Mouse (Mus musculus) hematopoietic multipotent progenitor cell, adult 10-12 weeks (in vitro differentiated cells): Measurements from ENCODE around the gene 4933405L10Rik. TPM values are rescaled to one million over a fixed set of nuclear protein-coding genes. Genes with fewer than 3 reads are reported as not detected.

Experiments
- polyA plus RNA-seq: library from polyadenylated mRNA; stranded (reverse); fragments of >175 nt; gene quantifications from 2 replicates; pipeline ENCODE4 v1.2.3, GENCODE M21; 2012; ENCODE audit warnings: low replicate concordance

The 4933405L10Rik gene
- polyA plus RNA-seq, result not detected in 2 replicates

GRCm38 (mm10) chr8:105707498-105708403 is at the start of gene 4933405L10Rik, which contains the start of gene Enkd1:
4933405L10Rik (plus strand) TSS chr8:105707655.
Enkd1 (minus strand) TSS chr8:105708210.

GRCm38 (mm10) chr8:105685796-105686308 is 21.6 kb upstream of the 4933405L10Rik start, which contains the start of gene Carmil2:
Carmil2 (plus strand) TSS chr8:105686274.

GRCm38 (mm10) chr8:105700966-105701824 is 6.3 kb upstream of the 4933405L10Rik start, which contains the start of the genes Acd and Pard6a:
Acd (minus strand) TSS chr8:105701102.
Pard6a (plus strand) TSS chr8:105701148.

GRCm38 (mm10) chr8:105758277-105759108 is 51.0 kb downstream of the 4933405L10Rik start, which contains the start of gene Gfod2:
Gfod2 (minus strand) TSS chr8:105758664.

Other genes with a start within 250 kb of the 4933405L10Rik start
- gene Tppp3, start 236.1 kb upstream of the 4933405L10Rik start, polyA plus RNA-seq, result 11.8 and 41.7 TPM in 2 replicates
- gene Zdhhc1, start 210.8 kb upstream of the 4933405L10Rik start, polyA plus RNA-seq, result 8.8 and 14.2 TPM in 2 replicates
- 0.06 TPM in 1 of 2 replicates, not detected in the other for gene Hsd11b2, start 188.9 kb upstream of the 4933405L10Rik start, polyA plus RNA-seq
- gene Atp6v0d1, start 141.6 kb upstream of the 4933405L10Rik start, polyA plus RNA-seq, result 16.6 and 36.8 TPM in 2 replicates
- 13.2 and 17.0 TPM in 2 replicates for gene Ripor1, start 102.4 kb upstream of the 4933405L10Rik start, polyA plus RNA-seq
- 167 and 352 TPM in 2 replicates for gene Ctcf, start 71.1 kb upstream of the 4933405L10Rik start, polyA plus RNA-seq
- gene Agrp, start 70.3 kb upstream of the 4933405L10Rik start, polyA plus RNA-seq, result not detected in 2 replicates
- gene Carmil2, start 21.4 kb upstream of the 4933405L10Rik start, polyA plus RNA-seq, result 183 and 580 TPM in 2 replicates
- gene Acd, start 6.6 kb upstream of the 4933405L10Rik start, polyA plus RNA-seq, result 23.1 and 61.2 TPM in 2 replicates
- 5.1 and 6.2 TPM in 2 replicates for gene Pard6a, start 6.5 kb upstream of the 4933405L10Rik start, polyA plus RNA-seq
- 8.9 and 12.2 TPM in 2 replicates for gene Enkd1, start 555 bp downstream of the 4933405L10Rik start, polyA plus RNA-seq
- gene Gfod2, start 51.0 kb downstream of the 4933405L10Rik start, polyA plus RNA-seq, result 3.2 and 6.1 TPM in 2 replicates
- 19.8 and 48.7 TPM in 2 replicates for gene Ranbp10, start 119.7 kb downstream of the 4933405L10Rik start, polyA plus RNA-seq
- 0.07 TPM in 1 of 2 replicates, not detected in the other for gene Tsnaxip1, start 120.1 kb downstream of the 4933405L10Rik start, polyA plus RNA-seq
- 9.2 and 12.3 TPM in 2 replicates for gene Cenpt, start 145.6 kb downstream of the 4933405L10Rik start, polyA plus RNA-seq
- gene Thap11, start 147.5 kb downstream of the 4933405L10Rik start, polyA plus RNA-seq, result 19.0 and 24.1 TPM in 2 replicates
- gene Nutf2, start 152.9 kb downstream of the 4933405L10Rik start, polyA plus RNA-seq, result 38.8 and 39.6 TPM in 2 replicates
- 23.1 and 27.6 TPM in 2 replicates for gene Edc4, start 173.2 kb downstream of the 4933405L10Rik start, polyA plus RNA-seq
- 3.1 and 6.7 TPM in 2 replicates for gene Nrn1l, start 185.9 kb downstream of the 4933405L10Rik start, polyA plus RNA-seq
- gene Pskh1, start 192.8 kb downstream of the 4933405L10Rik start, polyA plus RNA-seq, result 9.4 and 20.9 TPM in 2 replicates
- 0.53 and 1.1 TPM in 2 replicates for gene Ctrl, start 226.2 kb downstream of the 4933405L10Rik start, polyA plus RNA-seq
- gene Psmb10, start 230.8 kb downstream of the 4933405L10Rik start, polyA plus RNA-seq, result 387 and 416 TPM in 2 replicates
- gene Lcat, start 235.7 kb downstream of the 4933405L10Rik start, polyA plus RNA-seq, result 0.10 and 0.83 TPM in 2 replicates